Mouse (Mus musculus) stomach, postnatal 0 days (tissue): Measurements from ENCODE around the gene Ccdc154. TPM values are rescaled to one million over a fixed set of nuclear protein-coding genes. Genes with fewer than 3 reads are reported as not detected.

Experiments used
- ATAC-seq: fragments of 200-750 bp; cut with Nextera tagmentation; 2 replicates; pipeline ENCODE4 v1.8.0; 2017; ENCODE audit not compliant: low FRiP score, low TSS enrichment
- DNase-seq: peaks from one replicate; pipeline ENCODE4 v3.0.0-alpha.2; 2016; ENCODE audit warnings: low spot score
- H3K27ac ChIP-seq: fragments of 300-500 bp; sonication (generic); replicated peaks from 2 replicates; pipeline ENCODE4 v1.5.1; 2014; ENCODE audit warnings: mild to moderate bottlenecking, control low read depth
- H3K27me3 ChIP-seq: fragments of 300-500 bp; sonication (generic); 2 replicates; pipeline ENCODE4 v1.6.1; 2014; ENCODE audit warnings: low read length; ENCODE audit not compliant: control insufficient read depth, insufficient read depth
- H3K36me3 ChIP-seq: fragments of 300-500 bp; sonication (generic); 2 replicates; pipeline ENCODE4 v1.6.1; 2014; ENCODE audit warnings: low read length, mixed read lengths; ENCODE audit not compliant: control insufficient read depth, insufficient read depth
- H3K4me1 ChIP-seq: fragments of 300-500 bp; sonication (generic); replicated peaks from 2 replicates; pipeline ENCODE4 v1.6.1; 2014; ENCODE audit warnings: antibody characterized with exemption; ENCODE audit not compliant: control insufficient read depth, insufficient read depth
- H3K4me2 ChIP-seq: fragments of 300-500 bp; sonication (generic); replicated peaks from 2 replicates; pipeline ENCODE4 v1.6.1; 2014; ENCODE audit warnings: low read depth, mild to moderate bottlenecking, control low read depth, moderate library complexity
- H3K4me3 ChIP-seq: fragments of 300-500 bp; sonication (generic); 2 replicates; pipeline ENCODE4 v1.5.1; 2014; ENCODE audit warnings: low read depth, low read length, control low read depth
- H3K9ac ChIP-seq: fragments of 300-500 bp; sonication (generic); 2 replicates; pipeline ENCODE4 v1.6.1; 2014; ENCODE audit warnings: mild to moderate bottlenecking, low read length, control low read depth, mixed read lengths
- H3K9me3 ChIP-seq: fragments of 300-500 bp; sonication (generic); 2 replicates; pipeline ENCODE4 v1.6.1; 2016; ENCODE audit warnings: low read length; ENCODE audit not compliant: control insufficient read depth
- CTCF ChIP-seq: IDR thresholded peaks from 2 replicates; pipeline ENCODE4 v1.5.1; 2016; ENCODE audit warnings: antibody characterized with exemption, low read depth, mild to moderate bottlenecking, moderate library complexity
- EP300 ChIP-seq: optimal IDR thresholded peaks from 2 replicates; pipeline ENCODE3; 2016; ENCODE audit warnings: antibody characterized with exemption
- WGBS: fragments of 180-500 bp; shearing (Covaris S2); extraction: QIAGEN DNeasy Blood & Tissue Kit; methylation state at CpG from one replicate; pipeline ENCODE4 v1.1.7; 2014; 5-methylcytosine and 5-hydroxymethylcytosine counted together
- polyA plus RNA-seq: library from polyadenylated mRNA; unstranded; fragments of >200 nt; fragmentation: Nextera tagmentation; extraction: Ambion mirVana; gene quantifications from 2 replicates; pipeline ENCODE4 v1.2.1, GENCODE M21; 2015

Ccdc154 gene
- polyA plus RNA-seq = 0.80 and 0.84 TPM in 2 replicates

DNA sequence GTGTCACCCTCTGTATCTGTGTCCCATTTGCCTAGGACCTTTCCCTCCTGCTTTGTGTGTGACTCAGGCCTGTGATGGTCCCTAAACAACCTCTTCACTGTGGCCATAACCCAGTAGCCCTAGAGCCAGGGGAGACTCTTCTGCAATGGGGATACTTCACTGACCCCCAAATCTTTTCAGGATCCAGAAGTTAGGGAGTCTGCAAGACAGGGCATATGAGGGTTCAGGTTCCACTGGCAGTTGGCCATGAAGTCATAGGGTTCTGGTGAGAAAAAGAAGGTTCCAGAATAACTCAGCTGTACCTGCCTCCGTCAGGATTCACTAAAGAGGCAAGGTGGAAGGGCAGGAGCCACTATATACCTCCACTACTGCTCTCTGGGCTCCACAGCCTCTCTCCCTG, at the start of gene Ccdc154:
Ccdc154 (plus strand) TSS at position 301 of the 400 bp plus-strand sequence.
- Histone ChIP-seq H3K27me3 (no peaks in the 10 kb centered on the region), H3K4me1 (no peaks in the 10 kb centered on the region), H3K27ac (no peak within 1 kb of the TSS), H3K9ac (no peak within 1 kb of the TSS), H3K4me2 (no peak within 1 kb of the TSS), H3K9me3 (no peaks in the 10 kb centered on the region), H3K4me3 (no peak within 1 kb of the TSS), H3K36me3 (peaks cover 3% of the 10 kb centered on the region; the same call in 1 of the 2 replicates)
- WGBS = 92% methylated on average over 1 of the region's 1 CpGs
- ATAC-seq = no peak
- DNase-seq = no peak
- no peak for TF ChIP-seq CTCF
- no peak for TF ChIP-seq EP300

DNA sequence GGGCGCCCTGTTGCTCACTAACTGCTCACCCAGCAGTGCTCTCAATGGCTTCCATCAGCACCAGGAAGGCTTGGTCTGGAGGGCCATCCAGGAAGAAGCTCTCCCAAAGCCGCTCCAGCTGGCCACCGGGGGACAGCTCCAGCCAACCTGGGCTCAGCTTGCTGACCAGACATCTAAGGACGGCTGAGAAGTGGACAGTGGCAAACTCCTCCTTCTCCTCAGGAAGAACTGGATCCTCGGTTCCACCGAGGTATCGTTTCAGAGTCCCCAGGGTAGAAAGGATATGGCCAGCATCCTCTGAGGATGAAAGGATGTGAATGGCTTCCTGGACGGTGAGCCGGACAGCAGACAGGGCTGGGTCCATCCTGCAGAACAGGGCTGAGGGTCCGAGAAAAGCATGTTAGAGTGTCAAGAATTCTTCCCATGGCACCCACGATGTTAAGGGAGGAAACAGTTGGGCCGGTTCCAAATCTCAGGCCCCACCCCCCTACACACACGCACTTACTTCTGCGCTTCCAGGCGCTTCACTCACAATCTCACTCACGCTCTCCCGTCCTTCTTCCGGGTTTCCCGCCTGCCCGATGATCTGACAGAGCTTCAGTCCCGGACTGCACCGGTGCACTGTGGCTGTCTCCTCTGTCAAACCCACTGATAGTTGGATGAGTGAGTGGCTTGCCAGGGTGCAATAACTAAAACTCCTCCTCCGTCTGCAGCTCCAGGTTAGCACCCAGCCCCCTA, 47.2 kb upstream of the Ccdc154 start:
- Histone ChIP-seq H3K9me3 (no peaks in the 10 kb centered on the region), H3K4me2 (peak overlapping the region; percentile 96), H3K4me3 (peak overlapping the region; percentile 53), H3K27me3 (no peaks in the 10 kb centered on the region), H3K36me3 (peaks cover 3% of the 10 kb centered on the region; the same call in 1 of the 2 replicates), H3K9ac (peak overlapping the region; percentile 75), H3K27ac (peak overlapping the region; percentile 94), H3K4me1 (peaks cover 3% of the 10 kb centered on the region)
- TF ChIP-seq EP300 = no peak
- no peak for TF ChIP-seq CTCF
- peak; percentile 69 for DNase-seq
- ATAC-seq = peak; percentile 74
- 8% methylated on average over 23 of the region's 23 CpGs for WGBS

DNA sequence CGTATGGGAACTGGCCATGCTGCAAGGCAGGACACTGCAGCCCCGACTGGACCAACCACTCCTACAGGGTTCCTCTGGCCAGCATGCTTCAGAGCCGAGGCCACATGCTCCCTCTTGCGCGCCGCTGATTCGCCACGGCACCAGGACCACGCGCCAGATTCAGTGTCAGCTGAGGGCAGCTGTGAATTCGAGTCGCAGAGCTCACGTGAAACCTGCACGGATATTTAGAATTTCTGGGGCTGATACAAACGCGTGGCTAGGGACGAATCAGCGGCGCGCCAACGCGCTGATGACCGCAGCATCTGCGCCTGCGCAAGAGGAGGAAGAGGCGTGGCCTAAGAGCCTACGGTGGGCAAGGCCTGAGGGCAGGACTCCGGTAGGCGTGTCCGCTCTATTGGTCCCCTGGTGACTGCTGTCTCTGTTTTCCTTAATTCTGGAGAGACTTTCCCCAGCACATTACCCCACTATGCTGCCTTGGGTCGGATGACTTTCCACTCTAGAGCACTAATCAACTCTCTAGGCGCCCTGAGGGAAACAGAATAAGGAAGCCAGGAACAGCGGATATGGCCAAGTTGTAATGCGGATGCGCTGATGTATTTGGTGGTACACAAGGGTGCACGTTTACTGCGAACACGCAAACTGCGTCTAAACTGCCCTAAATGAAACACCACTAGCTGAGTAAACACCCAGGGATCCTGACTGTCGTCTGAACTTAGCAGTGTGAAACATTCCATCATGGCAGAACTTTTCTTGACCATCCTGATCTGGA, 46.4 kb upstream of the Ccdc154 start, which contains the start of gene Telo2:
Telo2 (minus strand) TSS at position 304 of the 769 bp plus-strand sequence.
- ATAC-seq = peak; percentile 92
- H3K4me1 ChIP-seq = peaks cover 3% of the 10 kb centered on the region
- TF ChIP-seq CTCF (peak; percentile 17; the same call in 1 of the 2 replicates), EP300 (no peak)
- peak within 1 kb of the TSS; percentile 94 for H3K27ac ChIP-seq
- H3K4me2 ChIP-seq = peak within 1 kb of the TSS; percentile 96
- peak; percentile 93 for DNase-seq
- H3K9me3 ChIP-seq = no peaks in the 10 kb centered on the region
- 5% methylated on average over 40 of the region's 40 CpGs for WGBS
- no peaks in the 10 kb centered on the region for H3K36me3 ChIP-seq
- peak within 1 kb of the TSS; percentile 53 for H3K4me3 ChIP-seq
- no peaks in the 10 kb centered on the region for H3K27me3 ChIP-seq
- H3K9ac ChIP-seq = peak within 1 kb of the TSS; percentile 75

DNA sequence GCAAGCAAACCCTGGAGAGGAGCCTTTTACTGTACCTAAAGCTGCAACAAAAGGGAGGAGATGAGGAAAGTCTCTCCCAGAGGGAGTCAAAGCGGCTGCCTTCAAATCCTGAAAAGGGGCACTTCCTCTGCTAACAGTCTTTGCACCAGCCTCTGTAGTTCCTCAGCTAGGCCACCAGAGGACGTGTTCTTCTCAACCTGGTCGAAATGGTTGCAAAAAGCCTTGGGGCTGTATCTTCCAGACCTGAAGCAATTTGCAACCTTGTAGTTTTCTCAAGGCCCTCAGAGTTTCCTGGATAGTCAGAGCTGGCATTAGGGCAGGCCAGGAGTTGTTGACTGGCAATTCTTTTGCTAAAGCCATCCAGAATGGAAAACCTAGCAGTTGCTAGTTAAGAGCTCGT, 45.0 kb upstream of the Ccdc154 start:
- Histone ChIP-seq H3K9ac (no peak overlapping the region), H3K4me1 (peaks cover 3% of the 10 kb centered on the region), H3K9me3 (no peaks in the 10 kb centered on the region), H3K4me2 (no peak overlapping the region), H3K36me3 (no peaks in the 10 kb centered on the region), H3K27ac (no peak overlapping the region), H3K4me3 (no peak overlapping the region), H3K27me3 (no peaks in the 10 kb centered on the region)
- ATAC-seq (no peak), DNase-seq (no peak)
- 37% methylated on average over 4 of the region's 4 CpGs for WGBS
- TF ChIP-seq EP300 (no peak), CTCF (peak; percentile 62)

DNA sequence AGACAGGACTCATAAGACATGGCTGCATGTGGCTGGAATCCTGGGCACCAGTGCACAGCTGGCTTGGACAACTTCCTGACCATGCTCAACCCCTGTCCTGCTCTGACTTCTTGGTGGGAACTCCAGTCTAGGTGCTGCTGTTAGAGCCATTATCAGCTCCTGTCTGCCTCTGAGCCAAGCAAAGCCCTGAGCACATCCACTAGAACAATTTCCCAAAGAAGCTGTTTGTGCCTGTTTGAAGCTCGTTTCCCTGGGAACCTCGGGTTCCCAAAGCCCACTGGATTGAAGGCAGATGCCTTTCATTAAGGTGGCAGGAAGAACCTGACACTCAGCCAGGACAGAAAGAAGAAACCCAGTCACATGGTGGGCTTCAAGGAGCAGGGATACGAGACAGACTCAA, 41.9 kb upstream of the Ccdc154 start, which contains the start of gene Ptx4:
Ptx4 (plus strand) TSS at position 355 of the 400 bp plus-strand sequence.
- Histone ChIP-seq H3K4me1 (no peaks in the 10 kb centered on the region; the same call in 1 of the 2 replicates), H3K27me3 (no peaks in the 10 kb centered on the region), H3K9me3 (no peaks in the 10 kb centered on the region), H3K4me3 (no peak within 1 kb of the TSS), H3K4me2 (no peak within 1 kb of the TSS), H3K36me3 (no peaks in the 10 kb centered on the region), H3K9ac (no peak within 1 kb of the TSS), H3K27ac (no peak within 1 kb of the TSS)
- ATAC-seq (no peak), DNase-seq (no peak)
- WGBS = 32% methylated on average over 3 of the region's 3 CpGs
- TF ChIP-seq EP300 = no peak
- TF ChIP-seq CTCF = no peak
